Mouse (Mus musculus) embryo, embryonic 10 days (tissue): ENCODE data around the gene Trmu.
A peak's percentile ranks its signal among the peaks of the same experiment; 100 is the strongest.

Experiments used
- DNase-seq: peaks from one replicate; pipeline ENCODE4 v3.0.0-alpha.2; 2015; ENCODE audit warnings: low spot score

Trmu gene

GRCm38 (mm10) chr15:85897113-85897512, 18.0 kb downstream of the Trmu start:
- no peak for DNase-seq

- DNase-seq, result no peak
Measured at GRCm38 (mm10) chr15:85899396-85899795, 20.3 kb downstream of the Trmu start.

- DNase-seq, result no peak
Measured at GRCm38 (mm10) chr15:85900318-85900717, 21.2 kb downstream of the Trmu start.

GRCm38 (mm10) chr15:85900801-85901200, 21.7 kb downstream of the Trmu start:
- DNase-seq, result no peak

- DNase-seq, result no peak
Measured at GRCm38 (mm10) chr15:85902505-85902904, 23.4 kb downstream of the Trmu start.

- no peak for DNase-seq
Measured at GRCm38 (mm10) chr15:85903826-85904225, 24.7 kb downstream of the Trmu start.

GRCm38 (mm10) chr15:85908660-85909491, 29.8 kb downstream of the Trmu start:
- DNase-seq, result no peak

GRCm38 (mm10) chr15:85909492-85909829, 30.3 kb downstream of the Trmu start:
- no peak for DNase-seq

GRCm38 (mm10) chr15:85909931-85910330, 30.8 kb downstream of the Trmu start:
- no peak for DNase-seq

- DNase-seq, result peak; percentile 89
Measured at GRCm38 (mm10) chr15:85913605-85914004, 34.5 kb downstream of the Trmu start.

GRCm38 (mm10) chr15:85919191-85919891, 40.2 kb downstream of the Trmu start:
- DNase-seq, result peak; percentile 21

GRCm38 (mm10) chr15:85919892-85920248, 40.8 kb downstream of the Trmu start:
- no peak for DNase-seq

GRCm38 (mm10) chr15:85921855-85922254, 42.7 kb downstream of the Trmu start:
- DNase-seq, result no peak

- no peak for DNase-seq
Measured at GRCm38 (mm10) chr15:85928161-85928560, 49.0 kb downstream of the Trmu start.

GRCm38 (mm10) chr15:85935627-85936049, 56.5 kb downstream of the Trmu start:
- peak; percentile 84 for DNase-seq
